ENCODE assay signal across 8 mouse cellular contexts in genomic region chr6:122391725-122392667, GRCm38 (mm10). TPM values are rescaled to one million over a fixed set of nuclear protein-coding genes. Genes with fewer than 3 reads are reported as not detected.
DNase-seq lines count a peak whose midpoint lies in the region; ATAC-seq lines count a peak whose summit lies in the region.

No protein-coding gene starts in this region.

- H3K4me3 ChIP-seq in embryonic facial prominence, embryonic 11.5 days (ENCODE audit: low read depth, low read length), result no peak overlapping the region
- H3K4me3 ChIP-seq in midbrain, embryonic 10.5 days, result peak overlapping the region; percentile 22; the same call in 1 of the 2 replicates

- H3K36me3 ChIP-seq in embryonic facial prominence, embryonic 11.5 days (replicated peaks; ENCODE audit: control insufficient read depth, insufficient read depth, low read depth, low read length), result no peaks in the 10 kb centered on the region
- no peaks in the 10 kb centered on the region for H3K36me3 ChIP-seq in midbrain, embryonic 10.5 days

- no peaks in the 10 kb centered on the region; the same call in 1 of the 2 replicates for H3K4me1 ChIP-seq in embryonic facial prominence, embryonic 11.5 days (ENCODE audit: control insufficient read depth, insufficient read depth, low read length)
- peaks cover 7% of the 10 kb centered on the region; the same call in 1 of the 2 replicates for H3K4me1 ChIP-seq in midbrain, embryonic 10.5 days

- DNase-seq in 3134 (ENCODE audit: extremely low read depth, insufficient read length, low spot score), result peak; percentile 44
- peak; percentile 69 for DNase-seq in adrenal gland, postnatal 25 days
- peak; percentile 88 for DNase-seq in embryonic facial prominence, embryonic 11.5 days (ENCODE audit: low spot score)
- DNase-seq in heart, adult 11 months, result peak; percentile 85
- DNase-seq in kidney, adult 11 months, result peak; percentile 35
- peak; percentile 69 to 77 for DNase-seq in left cerebral cortex, postnatal 36 days (ENCODE audit: low spot score in 2 of 2)
- DNase-seq in midbrain, embryonic 10.5 days (ENCODE audit: low spot score), result peak; percentile 79
- peak; percentile 15 for DNase-seq in skeletal muscle tissue, adult 2 months (ENCODE audit: low read depth, low spot score)

- intact Hi-C loops in left cerebral cortex, postnatal 36 days (cut with DNase I), result loop anchor here (1.0 to 2.0 kb wide), 3 partner anchors 53 to 140 kb away; no protein-coding TSS in a partner anchor

- H3K4me2 ChIP-seq in embryonic facial prominence, embryonic 11.5 days (ENCODE audit: low read depth, low read length), result no peak overlapping the region

- H3K9ac ChIP-seq in embryonic facial prominence, embryonic 11.5 days (replicated peaks; ENCODE audit: low read length), result peak overlapping the region; percentile 55

- H3K27me3 ChIP-seq in embryonic facial prominence, embryonic 11.5 days (ENCODE audit: control insufficient read depth, insufficient read depth, low read length), result no peaks in the 10 kb centered on the region
- no peaks in the 10 kb centered on the region for H3K27me3 ChIP-seq in midbrain, embryonic 10.5 days (ENCODE audit: low read depth, poor library complexity, severe bottlenecking)

- H3K27ac ChIP-seq in embryonic facial prominence, embryonic 11.5 days (replicated peaks; ENCODE audit: low read depth, low read length), result no peak overlapping the region; the same call in 1 of the 2 replicates
- H3K27ac ChIP-seq in midbrain, embryonic 10.5 days (replicated peaks), result peak overlapping the region; percentile 70

- H3K9me3 ChIP-seq in embryonic facial prominence, embryonic 11.5 days (replicated peaks; ENCODE audit: control insufficient read depth, low read length), result no peaks in the 10 kb centered on the region
- no peaks in the 10 kb centered on the region for H3K9me3 ChIP-seq in midbrain, embryonic 10.5 days (replicated peaks)

- peak; percentile 50; the same call in 1 of the 2 replicates for ATAC-seq in embryonic facial prominence, embryonic 11.5 days (replicated peaks; ENCODE audit: insufficient number of reproducible peaks, low FRiP score, low TSS enrichment, low read depth)

- 37% methylated on average over 29 of the region's 29 CpGs for WGBS in embryonic facial prominence, embryonic 11.5 days
- WGBS in midbrain, embryonic 10.5 days, result 39% methylated on average over 29 of the region's 29 CpGs

RNA-seq across cellular contexts. Expression of gene Phc1, which starts 51.6 kb away (rescaled TPM):
- total RNA-seq in adrenal gland, postnatal 25 days (2021), result 17.9 and 29.8 TPM in 2 replicates
- 29.1 and 29.6 TPM in 2 replicates for polyA plus RNA-seq in embryonic facial prominence, embryonic 11.5 days (2014; fragmentation: Nextera tagmentation; extraction: Ambion mirVana)
- total RNA-seq in left cerebral cortex, postnatal 36 days (2021), result 10 to 100 TPM; 60.1 to 62.5 TPM
- 26.6 and 29.3 TPM in 2 replicates for polyA plus RNA-seq in midbrain, embryonic 10.5 days (2016; fragmentation: Nextera tagmentation; extraction: Ambion mirVana)

Comparison
In these comparisons a context has a peak if more than half of its experiments do, and no peak if none do; other contexts are left out.
1. DNase-seq: peak in every context shown above with its lines; median percentile 88 in embryonic facial prominence, embryonic 11.5 days; 85 in heart, adult 11 months; 79 in midbrain, embryonic 10.5 days; 73 in left cerebral cortex, postnatal 36 days; 69 in adrenal gland, postnatal 25 days; 44 in 3134; 35 in kidney, adult 11 months; 15 in skeletal muscle tissue, adult 2 months.